Mouse (Mus musculus): Measurements from ENCODE around the gene Polg. TPM values are rescaled to one million over a fixed set of nuclear protein-coding genes. Genes with fewer than 3 reads are reported as not detected.

Polg gene
- total RNA-seq (2023), result 100 to 1,000 TPM in 1 of 2 experiments, 10 to 100 TPM in 1; 94.7 to 112 TPM

GRCm38 (mm10) chr7:79466053-79466901 lies at the start of gene Polg:
Polg (minus strand) TSS chr7:79466362.

Other genes with a start within 250 kb of the Polg start
- 10 to 100 TPM; 39.4 to 43.1 TPM for gene Abhd2, start 193.2 kb downstream of the Polg start, total RNA-seq (2023)
- gene Rlbp1, start 79.3 kb downstream of the Polg start, total RNA-seq (2023), result not detected
- gene Fanci, start 74.4 kb downstream of the Polg start, total RNA-seq (2023), result under 1 TPM; 0.31 to 0.88 TPM
- gene Rhcg, start 151.3 kb upstream of the Polg start, total RNA-seq (2023), result not detected
- gene Ticrr, start 193.8 kb upstream of the Polg start, total RNA-seq (2023), result under 1 TPM; 0.52 to 0.55 TPM
- under 1 TPM; 0.76 to 0.91 TPM for gene Kif7, start 249.4 kb upstream of the Polg start, total RNA-seq (2023)